Mouse (Mus musculus) G1E (cell line): ENCODE measurements around the gene Nr3c2. TPM values are rescaled to one million over a fixed set of nuclear protein-coding genes. Genes with fewer than 3 reads are reported as not detected.

ENCODE experiments used
- ATAC-seq: 2 replicates; pipeline ENCODE4 v1.8.0; 2016; ENCODE audit warnings: mild to moderate bottlenecking; ENCODE audit not compliant: insufficient number of reproducible peaks, poor library complexity, low FRiP score, severe bottlenecking; ENCODE audit errors: extremely low read depth
- DNase-seq: peaks from one replicate; pipeline ENCODE4 v3.0.0; 2012; ENCODE audit warnings: low spot score
- H3K27me3 ChIP-seq: 2 replicates; pipeline ENCODE4 v1.6.1; 2012; ENCODE audit warnings: mild to moderate bottlenecking, low read length, inconsistent platforms; ENCODE audit not compliant: insufficient read depth
- H3K36me3 ChIP-seq: replicated peaks from 2 replicates; pipeline ENCODE3; 2012; ENCODE audit warnings: mild to moderate bottlenecking, inconsistent platforms
- H3K4me1 ChIP-seq: 2 replicates; pipeline ENCODE4 v1.6.1; 2012; ENCODE audit warnings: low read depth, low read length, inconsistent platforms, mixed read lengths; ENCODE audit not compliant: insufficient read depth
- H3K4me3 ChIP-seq: 2 replicates; pipeline ENCODE4 v1.5.1; 2012; ENCODE audit warnings: low read depth, mild to moderate bottlenecking, inconsistent platforms, low read length, moderate library complexity, mixed read lengths
- H3K9me3 ChIP-seq: replicated peaks from 2 replicates; pipeline ENCODE4 v1.6.1; 2012; ENCODE audit warnings: inconsistent platforms
- CTCF ChIP-seq: IDR thresholded peaks from 2 replicates; pipeline ENCODE4 v1.5.1; 2012; ENCODE audit warnings: low read depth, low read length, inconsistent platforms, mixed read lengths
- GATA1 ChIP-seq: IDR thresholded peaks from 2 replicates; pipeline ENCODE4 v1.6.1; 2012; ENCODE audit warnings: borderline replicate concordance, low read length, inconsistent platforms, mixed read lengths
- GATA2 ChIP-seq: IDR thresholded peaks from 2 replicates; pipeline ENCODE4 v1.6.1; 2012; ENCODE audit warnings: low read depth, low read length, inconsistent platforms, borderline replicate concordance
- POLR2AphosphoS5 ChIP-seq: IDR thresholded peaks from 2 replicates; pipeline ENCODE4 v1.6.1; 2012; ENCODE audit warnings: low read depth, low read length, inconsistent platforms; ENCODE audit not compliant: insufficient replicate concordance
- TAL1 ChIP-seq: conservative IDR thresholded peaks from 2 replicates; pipeline ENCODE4 v1.6.1; 2012; ENCODE audit warnings: low read depth, low read length, inconsistent platforms, mixed read lengths
- polyA plus RNA-seq: library from polyadenylated mRNA; stranded (reverse); fragments of >175 nt; gene quantifications from 2 replicates; pipeline ENCODE4 v1.2.3, GENCODE M21; 2012
- total RNA-seq, 2 experiments: library from RNA; stranded (forward) in 1 of 2; stranded (reverse) in 1 of 2; fragments of 200-1000 nt in 1 of 2; fragments of >200 nt in 1 of 2; fragmentation: Nextera tagmentation in 1 of 2; gene quantifications; 2 replicates each; pipeline ENCODE4 v1.2.3; 2014 to 2017

Gene Nr3c2
- total and polyA plus RNA-seq, 3 experiments: 0.26 to 12.0 (median 7.6) TPM

GRCm38 (mm10) chr8:77288065-77288464, 388.8 kb downstream of the Nr3c2 start:
- peaks cover 27% of the 10 kb centered on the region for H3K36me3 ChIP-seq
- DNase-seq (no peak), ATAC-seq (no peak)
- H3K9me3 ChIP-seq: no peaks in the 10 kb centered on the region
- H3K27me3 ChIP-seq: no peaks in the 10 kb centered on the region
- no peak for TF ChIP-seq GATA1
- TF ChIP-seq TAL1: no peak
- no peak for TF ChIP-seq GATA2
- TF ChIP-seq POLR2AphosphoS5: no peak
- no peak for TF ChIP-seq CTCF
- peaks cover 4% of the 10 kb centered on the region for H3K4me1 ChIP-seq
- no peak overlapping the region for H3K4me3 ChIP-seq

- Histone ChIP-seq H3K36me3 (peaks cover 27% of the 10 kb centered on the region), H3K4me3 (no peak overlapping the region), H3K27me3 (no peaks in the 10 kb centered on the region), H3K4me1 (peaks cover 4% of the 10 kb centered on the region), H3K9me3 (no peaks in the 10 kb centered on the region)
- DNase-seq (no peak), ATAC-seq (no peak)
- TF ChIP-seq POLR2AphosphoS5: no peak
Observed at GRCm38 (mm10) chr8:77288492-77288891, 389.2 kb downstream of the Nr3c2 start.

GRCm38 (mm10) chr8:77292120-77292519, 392.9 kb downstream of the Nr3c2 start:
- DNase-seq (no peak), ATAC-seq (no peak)
- H3K9me3 ChIP-seq: no peaks in the 10 kb centered on the region
- no peak overlapping the region for H3K4me3 ChIP-seq
- H3K36me3 ChIP-seq: peaks cover 37% of the 10 kb centered on the region
- H3K4me1 ChIP-seq: peaks cover 2% of the 10 kb centered on the region; the same call in 1 of the 2 replicates
- TF ChIP-seq GATA1 (no peak), POLR2AphosphoS5 (no peak), CTCF (no peak), GATA2 (no peak), TAL1 (no peak)
- H3K27me3 ChIP-seq: no peaks in the 10 kb centered on the region

- Histone ChIP-seq H3K4me3 (no peak overlapping the region), H3K9me3 (no peaks in the 10 kb centered on the region), H3K4me1 (peaks cover 2% of the 10 kb centered on the region; the same call in 1 of the 2 replicates), H3K27me3 (no peaks in the 10 kb centered on the region), H3K36me3 (peaks cover 42% of the 10 kb centered on the region)
- ATAC-seq (no peak), DNase-seq (no peak)
- TF ChIP-seq GATA2: no peak
Observed at GRCm38 (mm10) chr8:77292649-77293048, 393.4 kb downstream of the Nr3c2 start.

- peaks cover 2% of the 10 kb centered on the region; the same call in 1 of the 2 replicates for H3K4me1 ChIP-seq
- DNase-seq (no peak), ATAC-seq (no peak)
- TF ChIP-seq GATA1 (no peak), TAL1 (no peak), GATA2 (no peak), POLR2AphosphoS5 (no peak), CTCF (no peak)
- no peaks in the 10 kb centered on the region for H3K9me3 ChIP-seq
- H3K36me3 ChIP-seq: peaks cover 32% of the 10 kb centered on the region
- H3K27me3 ChIP-seq: no peaks in the 10 kb centered on the region
- H3K4me3 ChIP-seq: no peak overlapping the region
Observed at GRCm38 (mm10) chr8:77294599-77294998, 395.4 kb downstream of the Nr3c2 start.
